Mouse (Mus musculus) intestine, postnatal 0 days (tissue): ENCODE measurements around the gene Prr15l. TPM values are rescaled to one million over a fixed set of nuclear protein-coding genes. Genes with fewer than 3 reads are reported as not detected.

Experiments
- ATAC-seq: fragments of 200-750 bp; cut with Nextera tagmentation; 2 replicates; pipeline ENCODE4 v1.8.0; 2017; ENCODE audit warnings: mild to moderate bottlenecking, moderate TSS enrichment, moderate library complexity
- H3K27ac ChIP-seq: fragments of 300-500 bp; sonication (generic); 2 replicates; pipeline ENCODE4 v1.5.1; 2014; ENCODE audit warnings: mild to moderate bottlenecking, low read depth, low read length, moderate library complexity
- H3K27me3 ChIP-seq: fragments of 300-500 bp; sonication (generic); replicated peaks from 2 replicates; pipeline ENCODE4 v1.6.1; 2014; ENCODE audit warnings: low read length, mixed read lengths; ENCODE audit not compliant: control insufficient read depth, insufficient read depth
- H3K36me3 ChIP-seq: fragments of 300-500 bp; sonication (generic); 2 replicates; pipeline ENCODE4 v1.6.1; 2014; ENCODE audit warnings: mild to moderate bottlenecking, moderate library complexity; ENCODE audit not compliant: control insufficient read depth, insufficient read depth
- H3K4me1 ChIP-seq: fragments of 300-500 bp; sonication (generic); replicated peaks from 2 replicates; pipeline ENCODE4 v1.6.1; 2014; ENCODE audit warnings: antibody characterized with exemption, low read length, mixed read lengths; ENCODE audit not compliant: control insufficient read depth, insufficient read depth
- H3K4me2 ChIP-seq: fragments of 300-500 bp; sonication (generic); replicated peaks from 2 replicates; pipeline ENCODE4 v1.6.1; 2014; ENCODE audit warnings: low read depth, mild to moderate bottlenecking, moderate library complexity
- H3K4me3 ChIP-seq: fragments of 300-500 bp; sonication (generic); 2 replicates; pipeline ENCODE4 v1.5.1; 2014; ENCODE audit warnings: low read depth, low read length
- H3K9ac ChIP-seq: fragments of 300-500 bp; sonication (generic); 2 replicates; pipeline ENCODE4 v1.6.1; 2014; ENCODE audit warnings: mild to moderate bottlenecking, low read depth, low read length
- H3K9me3 ChIP-seq: fragments of 300-500 bp; sonication (generic); 2 replicates; pipeline ENCODE4 v1.6.1; 2016; ENCODE audit warnings: mixed run types; ENCODE audit not compliant: control insufficient read depth
- CTCF ChIP-seq: sonication (generic); IDR thresholded peaks from 2 replicates; pipeline ENCODE4 v1.5.1; 2016; ENCODE audit warnings: low read depth, mild to moderate bottlenecking, control low read depth, antibody characterized with exemption, moderate library complexity
- WGBS: fragments of 180-500 bp; shearing (Covaris S2); extraction: QIAGEN DNeasy Blood & Tissue Kit; methylation state at CpG from one replicate; pipeline ENCODE4 v1.1.7; 2014; 5-methylcytosine and 5-hydroxymethylcytosine counted together
- polyA plus RNA-seq: library from polyadenylated mRNA; unstranded; fragments of >200 nt; fragmentation: Nextera tagmentation; extraction: Ambion mirVana; gene quantifications from 2 replicates; pipeline ENCODE4 v1.2.1, GENCODE M21; 2015

Prr15l gene
- polyA plus RNA-seq, 1 experiment from 2014 or later: 138 TPM

DNA sequence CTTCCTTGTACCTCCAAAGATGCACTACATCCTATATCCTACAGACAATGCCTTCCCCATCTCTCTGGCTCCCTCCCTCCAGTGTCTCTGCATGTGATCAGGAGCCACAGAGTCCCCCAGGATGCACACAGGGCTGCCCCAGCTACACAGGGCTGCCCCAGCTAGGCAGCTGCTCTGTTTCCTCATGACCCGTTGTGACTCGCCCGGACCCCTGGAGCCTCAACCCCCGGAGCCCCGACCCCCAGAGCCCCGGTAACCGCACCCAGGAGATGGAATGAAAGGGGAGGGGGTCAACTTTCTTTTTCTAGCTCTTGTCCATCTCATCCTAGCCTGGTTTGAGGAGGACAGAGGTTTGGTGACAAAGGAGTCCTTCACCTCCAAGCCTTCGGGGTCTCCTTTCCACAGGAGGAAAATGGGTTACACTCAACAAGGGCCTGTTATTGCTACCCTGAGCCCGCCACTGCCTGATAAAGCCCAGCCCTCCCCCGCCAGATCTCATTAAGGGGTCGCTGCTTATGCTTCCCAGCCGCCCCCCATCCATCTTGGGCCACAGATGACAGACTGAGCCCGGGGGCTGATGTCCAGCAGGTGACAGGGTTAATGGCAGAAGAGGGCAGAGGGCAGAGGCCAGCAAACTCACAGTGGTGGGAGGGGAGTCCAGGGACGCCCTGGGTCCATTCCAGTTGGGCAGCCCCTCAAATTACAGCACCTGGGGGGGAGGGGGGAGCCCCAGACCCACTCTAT, 35.9 kb upstream of the Prr15l start:
- Histone ChIP-seq H3K9ac (no peak overlapping the region), H3K27me3 (no peaks in the 10 kb centered on the region), H3K27ac (no peak overlapping the region), H3K4me2 (no peak overlapping the region), H3K4me1 (no peaks in the 10 kb centered on the region), H3K4me3 (no peak overlapping the region), H3K9me3 (no peaks in the 10 kb centered on the region), H3K36me3 (no peaks in the 10 kb centered on the region)
- ATAC-seq: no peak
- whole genome bisulfite sequencing: 43% methylated on average over 14 of the region's 14 CpGs
- TF ChIP-seq CTCF: no peak

- no peak for ATAC-seq
- 62% methylated on average over 11 of the region's 11 CpGs for WGBS
- TF ChIP-seq CTCF: no peak
These were observed 34.6 kb upstream of the Prr15l start for GRCm38 (mm10) chr11:96893203-96893842.

GRCm38 (mm10) chr11:96895886-96896285, 32.0 kb upstream of the Prr15l start:
- 69% methylated on average over 4 of the region's 4 CpGs for WGBS
- Histone ChIP-seq H3K9ac (no peak overlapping the region), H3K4me1 (no peaks in the 10 kb centered on the region)

More at GRCm38 (mm10) chr11:96893203-96893842, 34.6 kb upstream of the Prr15l start:
- H3K4me1 ChIP-seq: no peaks in the 10 kb centered on the region
- H3K4me3 ChIP-seq: no peak overlapping the region
- H3K9me3 ChIP-seq: no peaks in the 10 kb centered on the region
- no peaks in the 10 kb centered on the region for H3K36me3 ChIP-seq
- H3K4me2 ChIP-seq: no peak overlapping the region
- no peak overlapping the region for H3K27ac ChIP-seq
- H3K27me3 ChIP-seq: no peaks in the 10 kb centered on the region
- no peak overlapping the region for H3K9ac ChIP-seq

DNA sequence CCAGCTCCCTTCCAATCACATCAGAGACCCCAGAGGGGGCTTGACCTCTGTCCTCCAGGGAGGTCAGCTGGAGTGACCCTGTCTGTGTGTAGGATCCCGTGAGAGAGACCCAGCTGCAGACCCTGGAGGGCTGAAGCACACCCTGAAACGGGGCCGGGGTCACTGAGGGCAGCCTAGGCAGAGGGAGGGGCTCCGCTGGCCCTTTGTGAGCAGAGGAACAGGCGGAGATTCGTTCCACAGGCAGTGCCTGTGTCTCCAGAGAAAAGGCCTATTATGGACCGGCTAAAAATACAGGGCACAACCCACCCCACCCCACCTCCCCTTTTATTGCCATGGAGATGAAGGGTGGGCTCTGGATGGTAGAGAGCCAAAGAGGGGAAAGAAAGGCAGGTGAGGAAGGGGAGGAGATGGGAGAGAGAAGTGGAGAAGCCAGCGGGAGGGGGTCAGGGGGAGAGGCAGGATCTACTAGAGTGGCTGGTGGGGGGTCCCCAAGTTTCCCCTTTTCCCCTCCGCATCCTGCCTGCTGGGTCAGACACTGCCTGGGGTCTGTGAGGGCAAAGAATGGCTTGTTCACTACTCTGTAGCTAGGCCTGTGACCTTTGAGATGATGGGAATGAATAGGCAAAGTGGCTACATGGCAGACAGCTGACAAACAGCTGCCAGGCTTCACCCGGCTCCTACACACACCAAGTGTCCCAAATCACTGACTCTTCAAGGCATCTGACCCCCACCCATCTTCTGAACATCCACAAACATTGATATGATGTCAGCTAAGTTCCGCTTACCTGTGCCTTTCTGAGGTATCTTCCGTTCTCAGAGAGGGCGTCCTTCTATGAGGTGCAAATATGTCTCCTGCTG, 28.2 kb upstream of the Prr15l start:
- Histone ChIP-seq H3K27ac (no peak overlapping the region), H3K4me3 (no peak overlapping the region), H3K4me2 (no peak overlapping the region), H3K9me3 (no peaks in the 10 kb centered on the region), H3K36me3 (no peaks in the 10 kb centered on the region), H3K9ac (peak overlapping the region; percentile 3; the same call in 1 of the 2 replicates), H3K27me3 (no peaks in the 10 kb centered on the region), H3K4me1 (no peaks in the 10 kb centered on the region)
- ATAC-seq: no peak
- TF ChIP-seq CTCF: no peak
- WGBS: 58% methylated on average over 13 of the region's 13 CpGs

More at GRCm38 (mm10) chr11:96895886-96896285, 32.0 kb upstream of the Prr15l start:
- Histone ChIP-seq H3K9me3 (no peaks in the 10 kb centered on the region), H3K4me3 (no peak overlapping the region), H3K27ac (no peak overlapping the region), H3K27me3 (no peaks in the 10 kb centered on the region), H3K36me3 (no peaks in the 10 kb centered on the region), H3K4me2 (no peak overlapping the region)
- TF ChIP-seq CTCF: no peak
- ATAC-seq: no peak

DNA sequence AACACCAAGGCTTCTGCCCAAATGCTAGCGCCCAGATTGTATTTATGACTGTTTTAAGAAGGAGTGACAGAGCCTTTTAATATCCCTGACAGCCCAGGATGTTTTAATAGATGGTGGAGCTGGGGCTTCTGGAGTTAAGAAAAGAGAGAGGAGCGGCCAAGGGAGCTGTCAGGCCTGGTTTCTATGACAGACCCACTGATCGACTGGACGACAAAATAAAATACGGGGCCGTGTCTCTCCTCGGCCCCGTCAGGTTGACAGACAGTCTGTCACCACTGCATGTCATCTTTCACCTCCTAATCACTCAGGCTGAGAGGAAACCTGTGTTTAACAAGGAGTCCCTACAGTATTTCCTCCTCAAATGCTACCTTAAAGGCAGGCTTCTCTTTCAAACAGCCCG, 26.6 kb upstream of the Prr15l start:
- H3K4me3 ChIP-seq: no peak overlapping the region
- H3K9me3 ChIP-seq: no peaks in the 10 kb centered on the region
- ATAC-seq: no peak
- no peak overlapping the region for H3K4me2 ChIP-seq
- H3K27ac ChIP-seq: no peak overlapping the region
- TF ChIP-seq CTCF: no peak
- no peaks in the 10 kb centered on the region for H3K27me3 ChIP-seq
- H3K9ac ChIP-seq: no peak overlapping the region
- no peaks in the 10 kb centered on the region for H3K4me1 ChIP-seq
- 74% methylated on average over 9 of the region's 9 CpGs for WGBS
- no peaks in the 10 kb centered on the region for H3K36me3 ChIP-seq
